Mouse (Mus musculus) heart, embryonic 13.5 days (tissue): ENCODE measurements around the gene Plcb1. TPM values are rescaled to one million over a fixed set of nuclear protein-coding genes. Genes with fewer than 3 reads are reported as not detected.

Experiments
- ATAC-seq: fragments of 200-750 bp; cut with Nextera tagmentation; 2 replicates; pipeline ENCODE4 v1.8.0; 2017; ENCODE audit warnings: moderate TSS enrichment; ENCODE audit not compliant: insufficient number of reproducible peaks, low FRiP score, low TSS enrichment; ENCODE audit errors: extremely low read depth
- H3K27ac ChIP-seq: fragments of 300-500 bp; sonication (generic); replicated peaks from 2 replicates; pipeline ENCODE4 v1.5.1; 2015; ENCODE audit warnings: moderate library complexity, mild to moderate bottlenecking, inconsistent platforms
- H3K27me3 ChIP-seq: fragments of 300-500 bp; sonication (generic); replicated peaks from 2 replicates; pipeline ENCODE4 v1.6.1; 2015; ENCODE audit warnings: mild to moderate bottlenecking, inconsistent platforms
- H3K36me3 ChIP-seq: fragments of 300-500 bp; sonication (generic); 2 replicates; pipeline ENCODE4 v1.6.1; 2015; ENCODE audit warnings: mild to moderate bottlenecking, inconsistent platforms
- H3K4me1 ChIP-seq: fragments of 300-500 bp; sonication (generic); 2 replicates; pipeline ENCODE4 v1.6.1; 2015; ENCODE audit warnings: inconsistent platforms
- H3K4me2 ChIP-seq: fragments of 300-500 bp; sonication (generic); 2 replicates; pipeline ENCODE4 v1.6.1; 2015; ENCODE audit warnings: inconsistent platforms, mild to moderate bottlenecking, moderate library complexity
- H3K4me3 ChIP-seq: fragments of 300-500 bp; sonication (generic); 2 replicates; pipeline ENCODE4 v1.5.1; 2015; ENCODE audit warnings: moderate library complexity, mild to moderate bottlenecking, inconsistent platforms
- H3K9ac ChIP-seq: fragments of 300-500 bp; sonication (generic); 2 replicates; pipeline ENCODE4 v1.6.1; 2015; ENCODE audit warnings: inconsistent platforms, mild to moderate bottlenecking, moderate library complexity
- H3K9me3 ChIP-seq: fragments of 300-500 bp; sonication (generic); 2 replicates; pipeline ENCODE4 v1.6.1; 2016; ENCODE audit warnings: inconsistent platforms
- WGBS: fragments of 180-500 bp; shearing (Covaris S2); methylation state at CpG from one replicate; pipeline ENCODE4 v1.1.7; 2015; ENCODE audit warnings: mixed read lengths; 5-methylcytosine and 5-hydroxymethylcytosine counted together
- polyA plus RNA-seq: library from polyadenylated mRNA; unstranded; fragments of >200 nt; fragmentation: Nextera tagmentation; extraction: Ambion mirVana; gene quantifications from 2 replicates; pipeline ENCODE4 v1.2.1, GENCODE M21; 2015

The Plcb1 gene
- polyA plus RNA-seq, 1 experiment from 2014 or later, result 5.9 TPM

- 44% methylated on average over 1 of the region's 1 CpGs for WGBS
- no peaks in the 10 kb centered on the region for H3K9me3 ChIP-seq
These were observed 14.4 kb downstream of the Plcb1 start for GRCm38 (mm10) chr2:134800226-134800625.

GRCm38 (mm10) chr2:134816383-134816782 lies 30.5 kb downstream of the Plcb1 start:
- Histone ChIP-seq H3K9ac (no peak overlapping the region), H3K36me3 (no peaks in the 10 kb centered on the region), H3K4me2 (no peak overlapping the region), H3K27ac (no peak overlapping the region), H3K9me3 (no peaks in the 10 kb centered on the region), H3K4me3 (no peak overlapping the region), H3K27me3 (no peaks in the 10 kb centered on the region), H3K4me1 (peaks cover 7% of the 10 kb centered on the region)
- 78% methylated on average over 11 of the region's 11 CpGs for WGBS
- ATAC-seq, result no peak

More at GRCm38 (mm10) chr2:134800226-134800625, 14.4 kb downstream of the Plcb1 start:
- ATAC-seq, result no peak
- Histone ChIP-seq H3K27ac (no peak overlapping the region), H3K27me3 (no peaks in the 10 kb centered on the region), H3K36me3 (no peaks in the 10 kb centered on the region), H3K9ac (no peak overlapping the region), H3K4me1 (peaks cover 3% of the 10 kb centered on the region), H3K4me2 (no peak overlapping the region), H3K4me3 (no peak overlapping the region)

GRCm38 (mm10) chr2:134817058-134817840 lies 31.4 kb downstream of the Plcb1 start:
- H3K27ac ChIP-seq, result no peak overlapping the region

GRCm38 (mm10) chr2:134821176-134821575 lies 35.3 kb downstream of the Plcb1 start:
- H3K27ac ChIP-seq, result no peak overlapping the region
- H3K4me2 ChIP-seq, result no peak overlapping the region
- no peak overlapping the region for H3K4me3 ChIP-seq
- no peak for ATAC-seq
- no peaks in the 10 kb centered on the region for H3K36me3 ChIP-seq
- peaks cover 8% of the 10 kb centered on the region for H3K4me1 ChIP-seq
- H3K27me3 ChIP-seq, result no peaks in the 10 kb centered on the region
- H3K9ac ChIP-seq, result no peak overlapping the region
- H3K9me3 ChIP-seq, result no peaks in the 10 kb centered on the region
- 79% methylated on average over 6 of the region's 6 CpGs for WGBS

More at GRCm38 (mm10) chr2:134817058-134817840, 31.4 kb downstream of the Plcb1 start:
- ATAC-seq, result no peak
- H3K4me3 ChIP-seq, result no peak overlapping the region
- WGBS, result 75% methylated on average over 7 of the region's 7 CpGs
- H3K9me3 ChIP-seq, result no peaks in the 10 kb centered on the region
- no peak overlapping the region for H3K4me2 ChIP-seq
- peaks cover 7% of the 10 kb centered on the region for H3K4me1 ChIP-seq
- no peak overlapping the region for H3K9ac ChIP-seq
- H3K36me3 ChIP-seq, result no peaks in the 10 kb centered on the region
- H3K27me3 ChIP-seq, result no peaks in the 10 kb centered on the region

- Histone ChIP-seq H3K27me3 (no peaks in the 10 kb centered on the region), H3K4me2 (peak overlapping the region; percentile 46)
- 45% methylated on average over 7 of the region's 7 CpGs for WGBS
These were observed 39.8 kb downstream of the Plcb1 start for GRCm38 (mm10) chr2:134825645-134826044.

GRCm38 (mm10) chr2:134826111-134827005 lies 40.5 kb downstream of the Plcb1 start:
- Histone ChIP-seq H3K9ac (no peak overlapping the region), H3K4me1 (peaks cover 11% of the 10 kb centered on the region), H3K27ac (peak overlapping the region; percentile 65), H3K9me3 (no peaks in the 10 kb centered on the region), H3K27me3 (no peaks in the 10 kb centered on the region), H3K4me2 (peak overlapping the region; percentile 46; the same call in 1 of the 2 replicates), H3K4me3 (no peak overlapping the region), H3K36me3 (no peaks in the 10 kb centered on the region)
- no peak for ATAC-seq
- WGBS, result 44% methylated on average over 8 of the region's 8 CpGs

More at GRCm38 (mm10) chr2:134825645-134826044, 39.8 kb downstream of the Plcb1 start:
- Histone ChIP-seq H3K4me1 (peaks cover 11% of the 10 kb centered on the region), H3K4me3 (no peak overlapping the region), H3K36me3 (no peaks in the 10 kb centered on the region), H3K27ac (peak overlapping the region; percentile 65), H3K9me3 (no peaks in the 10 kb centered on the region), H3K9ac (no peak overlapping the region)
- ATAC-seq, result no peak

- ATAC-seq, result no peak
- no peak overlapping the region for H3K9ac ChIP-seq
These were observed 42.1 kb downstream of the Plcb1 start for GRCm38 (mm10) chr2:134827778-134828487.

GRCm38 (mm10) chr2:134831861-134832260 lies 46.0 kb downstream of the Plcb1 start:
- ATAC-seq, result no peak
- Histone ChIP-seq H3K4me3 (no peak overlapping the region), H3K9ac (no peak overlapping the region), H3K27ac (no peak overlapping the region), H3K9me3 (no peaks in the 10 kb centered on the region), H3K4me2 (no peak overlapping the region), H3K36me3 (no peaks in the 10 kb centered on the region), H3K27me3 (no peaks in the 10 kb centered on the region), H3K4me1 (no peaks in the 10 kb centered on the region)
- 68% methylated on average over 7 of the region's 7 CpGs for WGBS

More at GRCm38 (mm10) chr2:134827778-134828487, 42.1 kb downstream of the Plcb1 start:
- Histone ChIP-seq H3K36me3 (no peaks in the 10 kb centered on the region), H3K27ac (no peak overlapping the region), H3K4me3 (no peak overlapping the region), H3K4me2 (no peak overlapping the region), H3K27me3 (no peaks in the 10 kb centered on the region), H3K9me3 (no peaks in the 10 kb centered on the region), H3K4me1 (peaks cover 11% of the 10 kb centered on the region)
- 79% methylated on average over 3 of the region's 3 CpGs for WGBS

GRCm38 (mm10) chr2:134836097-134836496 lies 50.2 kb downstream of the Plcb1 start:
- Histone ChIP-seq H3K27me3 (no peaks in the 10 kb centered on the region), H3K4me2 (no peak overlapping the region), H3K9me3 (no peaks in the 10 kb centered on the region), H3K9ac (no peak overlapping the region), H3K4me3 (no peak overlapping the region), H3K27ac (no peak overlapping the region), H3K4me1 (no peaks in the 10 kb centered on the region), H3K36me3 (no peaks in the 10 kb centered on the region)
- 72% methylated on average over 1 of the region's 1 CpGs for WGBS
- no peak for ATAC-seq

GRCm38 (mm10) chr2:134838185-134838584 lies 52.3 kb downstream of the Plcb1 start:
- Histone ChIP-seq H3K9ac (no peak overlapping the region), H3K4me3 (no peak overlapping the region), H3K4me2 (no peak overlapping the region), H3K9me3 (no peaks in the 10 kb centered on the region), H3K4me1 (no peaks in the 10 kb centered on the region), H3K36me3 (no peaks in the 10 kb centered on the region), H3K27me3 (no peaks in the 10 kb centered on the region), H3K27ac (no peak overlapping the region)
- ATAC-seq, result no peak
- WGBS, result 84% methylated on average over 1 of the region's 1 CpGs

GRCm38 (mm10) chr2:134838888-134839287 lies 53.0 kb downstream of the Plcb1 start:
- Histone ChIP-seq H3K4me2 (no peak overlapping the region), H3K9ac (no peak overlapping the region), H3K4me1 (no peaks in the 10 kb centered on the region), H3K36me3 (no peaks in the 10 kb centered on the region), H3K27me3 (no peaks in the 10 kb centered on the region), H3K4me3 (no peak overlapping the region), H3K9me3 (no peaks in the 10 kb centered on the region), H3K27ac (no peak overlapping the region)
- WGBS, result 76% methylated on average over 1 of the region's 1 CpGs
- no peak for ATAC-seq
